Mouse (Mus musculus) lung, postnatal 36 days (tissue): ENCODE measurements around the gene Dhx15.

Experiments
- DNase-seq: peaks from one replicate; pipeline ENCODE4 v3.0.0; 2022; ENCODE audit warnings: mixed read lengths

Dhx15 gene

DNA sequence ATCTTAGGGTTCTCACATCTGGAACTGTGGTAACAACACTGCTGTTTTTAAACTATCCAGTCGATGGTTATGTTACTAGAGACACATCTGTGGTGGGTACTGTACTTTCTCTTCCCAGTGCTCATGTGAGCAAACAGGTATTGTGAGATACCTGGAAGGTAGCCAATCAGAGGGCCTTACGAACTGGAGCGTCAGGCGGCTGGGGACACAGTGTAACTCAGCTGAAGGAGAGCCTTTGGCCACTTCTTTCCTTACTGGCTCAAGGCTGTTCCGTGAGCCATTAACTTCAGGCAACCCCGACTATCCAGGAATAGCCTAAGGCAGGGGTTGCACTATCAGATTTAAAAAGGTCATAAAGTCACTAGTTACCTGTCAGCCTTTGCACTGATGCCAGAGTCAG, 51.5 kb downstream of the Dhx15 start:
- no peak for DNase-seq

DNA sequence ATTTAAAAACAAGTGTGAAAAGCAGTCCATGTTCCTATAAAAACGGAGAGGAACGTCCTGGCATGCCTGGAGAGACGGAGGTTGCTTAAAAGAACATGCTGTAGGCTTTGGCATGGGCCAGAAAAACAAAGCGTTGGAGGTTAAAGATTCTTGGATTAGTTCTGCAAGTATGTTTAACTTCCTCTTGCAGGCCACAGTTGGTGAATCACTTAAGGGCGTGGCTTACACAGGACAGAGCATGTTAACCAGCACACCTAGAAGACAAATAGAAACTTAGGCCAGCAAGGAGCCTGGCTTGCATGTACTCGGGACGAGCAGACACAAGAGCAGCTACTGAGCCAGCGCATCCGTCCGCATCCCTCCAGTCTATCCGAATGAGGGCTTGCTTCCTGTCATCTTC, 52.2 kb downstream of the Dhx15 start:
- DNase-seq: peak; percentile 40

GRCm38 (mm10) chr5:52135460-52136141, 54.7 kb downstream of the Dhx15 start:
- DNase-seq: no peak

GRCm38 (mm10) chr5:52132840-52133239, 57.5 kb downstream of the Dhx15 start:
- DNase-seq: no peak

DNA sequence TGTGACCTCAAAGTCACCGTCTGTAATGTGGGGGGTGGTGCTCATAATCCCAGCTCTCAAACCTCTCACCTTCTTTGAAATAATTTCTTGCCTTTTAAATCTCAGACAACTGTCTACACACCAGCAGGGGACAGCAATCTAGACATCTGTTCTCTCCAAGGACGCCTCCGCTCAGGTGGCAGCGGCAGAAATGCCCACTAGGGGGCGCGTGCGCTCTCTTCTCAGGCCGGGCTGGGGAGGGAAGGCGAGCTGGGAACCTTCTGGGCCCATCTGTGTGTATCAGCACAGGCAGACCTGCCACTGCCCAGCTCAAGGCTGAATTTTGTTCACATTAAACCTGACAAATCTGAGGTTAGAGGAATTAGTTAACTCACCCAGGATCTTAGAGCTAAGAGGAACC, 58.2 kb downstream of the Dhx15 start:
- peak; percentile 57 for DNase-seq

DNA sequence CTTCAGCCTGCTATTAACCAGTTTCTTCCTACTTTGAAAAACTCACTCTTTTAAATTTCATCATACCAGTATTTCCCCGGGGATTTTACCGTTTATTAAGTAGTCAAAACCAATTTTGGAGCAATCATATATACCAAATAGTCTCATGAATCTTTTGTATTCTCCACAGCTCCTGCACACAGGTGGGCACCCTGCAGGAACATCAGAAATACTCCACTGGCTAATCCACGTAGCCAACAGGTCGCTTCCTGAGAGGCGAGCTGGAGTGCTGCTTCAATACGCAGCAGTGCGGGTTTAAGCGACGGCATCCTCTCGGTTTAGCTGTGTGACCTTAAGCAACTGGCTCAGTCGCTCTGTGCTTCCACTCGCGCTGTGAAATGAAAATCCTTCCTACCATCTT, 58.9 kb downstream of the Dhx15 start:
- no peak for DNase-seq

DNA sequence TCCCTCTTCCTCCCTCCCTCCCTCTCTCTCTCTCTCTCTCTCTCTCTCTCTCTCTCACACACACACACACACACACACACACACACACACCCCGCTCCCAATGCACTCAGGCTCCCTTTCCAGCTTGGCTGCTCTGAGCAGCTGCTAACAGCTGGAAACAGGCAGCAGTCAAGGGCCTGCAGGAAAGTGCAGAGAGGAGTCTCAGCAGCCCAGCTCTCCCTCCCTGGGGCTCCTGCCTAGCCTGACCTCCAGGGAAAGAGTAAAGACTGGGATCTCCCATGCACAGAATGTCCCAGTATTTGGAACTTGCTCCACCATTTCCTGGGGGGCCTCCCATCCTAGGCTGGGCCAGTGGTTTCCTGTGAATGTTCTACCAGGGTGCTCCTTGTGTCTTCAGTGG, 59.8 kb downstream of the Dhx15 start:
- no peak for DNase-seq

- no peak for DNase-seq
Measured at GRCm38 (mm10) chr5:52126263-52126662, 64.1 kb downstream of the Dhx15 start.

DNA sequence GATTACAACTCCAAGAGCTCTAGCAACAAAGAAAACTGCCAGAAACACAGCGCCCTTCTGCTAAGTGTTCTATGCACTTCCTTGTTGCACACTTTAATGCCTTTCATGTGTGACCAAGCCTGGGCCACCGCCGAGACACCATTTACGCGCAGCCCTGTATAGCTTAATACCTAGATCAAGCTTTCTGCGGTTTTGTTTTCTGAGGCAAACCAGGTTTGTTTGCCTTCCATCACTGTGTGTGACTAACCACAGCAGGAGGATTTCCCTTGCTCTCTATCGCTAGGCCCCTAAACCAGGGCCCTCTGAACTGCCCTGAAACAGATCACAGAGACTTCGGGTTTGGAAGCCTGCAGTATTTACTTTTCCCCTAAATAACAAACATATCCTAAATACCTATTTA, 64.5 kb downstream of the Dhx15 start:
- DNase-seq: no peak

DNA sequence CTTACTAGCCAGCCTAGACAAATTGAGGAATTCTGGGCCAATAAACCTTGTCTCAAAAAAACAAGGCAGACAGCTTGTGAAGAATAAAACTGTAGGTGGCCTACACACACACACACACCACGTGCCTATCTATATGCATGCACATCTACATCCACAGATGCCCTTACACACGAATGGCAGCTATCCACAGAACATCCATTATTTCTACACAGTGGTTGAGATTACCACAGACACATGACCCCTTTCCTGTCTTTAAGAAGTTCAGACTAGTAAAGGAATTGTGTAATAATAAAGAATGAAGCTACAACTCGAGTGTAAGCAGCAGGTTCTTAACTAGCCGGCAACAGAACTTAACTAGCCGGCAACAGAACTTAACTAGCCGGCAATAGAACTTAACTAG, 68.2 kb downstream of the Dhx15 start:
- DNase-seq: no peak

- no peak for DNase-seq
Measured at GRCm38 (mm10) chr5:52119822-52120221, 70.5 kb downstream of the Dhx15 start.

DNA sequence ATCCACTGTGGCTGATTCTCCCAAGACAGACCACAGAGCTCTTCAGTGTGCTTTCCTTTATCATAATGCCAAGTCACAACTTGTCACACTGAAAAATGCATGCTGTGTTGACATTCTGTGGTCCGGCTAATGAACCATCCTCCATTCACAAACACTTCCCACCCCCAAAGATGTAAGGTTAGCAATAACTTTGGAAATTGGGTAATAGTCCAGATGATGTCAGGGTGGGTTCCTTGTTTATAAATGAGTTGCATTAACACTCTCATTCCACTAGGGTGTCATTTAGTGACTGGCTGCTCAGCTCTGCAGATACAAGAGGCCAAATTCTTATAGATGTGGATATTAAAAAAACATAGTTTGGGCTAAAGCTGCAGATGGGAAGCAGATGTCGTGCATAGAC, 71.1 kb downstream of the Dhx15 start:
- DNase-seq: no peak

- DNase-seq: no peak
Measured at GRCm38 (mm10) chr5:52117829-52118228, 72.5 kb downstream of the Dhx15 start.

DNA sequence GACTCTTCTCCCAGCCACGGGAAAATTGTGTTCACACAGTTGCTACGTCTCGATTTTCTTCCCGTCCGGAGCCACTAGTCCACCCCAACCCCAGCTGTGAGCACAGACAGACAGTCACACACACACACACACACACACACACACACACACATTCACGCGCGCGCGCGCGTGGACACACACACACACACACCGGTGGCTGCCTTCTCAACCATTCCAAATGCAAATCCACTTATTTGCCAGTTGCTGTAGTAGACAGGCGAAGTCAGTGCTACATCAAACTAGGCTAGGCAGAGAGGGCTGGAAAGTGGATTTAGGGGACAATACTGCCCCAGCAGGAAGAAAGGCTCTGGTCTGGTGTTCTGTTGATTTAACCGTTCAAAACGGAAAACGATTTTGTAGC, 73.9 kb downstream of the Dhx15 start:
- no peak for DNase-seq

- DNase-seq: peak; percentile 43
Measured at GRCm38 (mm10) chr5:52115821-52116317, 74.4 kb downstream of the Dhx15 start.

GRCm38 (mm10) chr5:52114751-52115451, 75.4 kb downstream of the Dhx15 start:
- no peak for DNase-seq

DNA sequence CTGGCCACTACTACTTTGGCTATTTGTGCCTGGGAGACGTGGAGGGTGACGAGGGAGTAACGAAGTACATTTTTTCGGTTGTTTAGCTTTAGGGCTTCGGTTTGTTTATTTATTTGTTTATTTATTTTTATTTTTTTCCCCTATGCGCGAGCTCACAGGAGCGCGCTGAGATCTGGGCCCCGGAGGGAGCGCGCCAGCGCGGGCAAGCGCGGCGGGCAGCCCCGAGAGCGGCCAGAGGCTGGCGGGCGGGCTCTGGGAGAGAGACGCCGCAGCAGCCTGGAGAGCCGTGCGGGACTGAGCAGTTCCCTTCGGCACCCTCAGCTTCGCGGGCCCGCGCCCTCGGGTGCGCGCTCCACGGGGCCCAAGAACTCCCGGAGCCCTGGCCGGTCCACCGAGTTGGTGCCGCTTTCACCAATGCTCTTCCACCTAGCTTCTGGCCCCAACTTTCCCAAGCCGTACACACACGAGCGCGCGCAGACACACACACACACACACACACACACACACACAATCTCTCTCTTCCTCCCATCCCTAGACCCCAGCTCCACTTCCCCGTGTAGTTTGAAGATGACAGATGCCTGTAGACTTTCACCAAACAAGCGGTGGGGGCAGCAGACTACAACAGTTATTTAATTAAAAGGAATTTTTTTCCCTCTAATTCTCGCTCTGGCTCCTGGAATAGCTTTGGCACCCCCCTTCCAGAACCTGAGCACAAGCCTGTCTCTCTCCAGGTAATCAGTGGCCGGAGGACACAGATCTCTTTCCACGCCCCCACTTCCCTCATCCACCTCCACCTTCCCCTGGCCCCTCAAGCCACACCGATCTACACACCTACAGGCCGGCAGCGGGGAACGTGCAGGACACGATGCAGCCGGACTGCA, 76.2 kb downstream of the Dhx15 start:
- no peak for DNase-seq

GRCm38 (mm10) chr5:52112953-52113841, 77.1 kb downstream of the Dhx15 start:
- DNase-seq: no peak

- DNase-seq: no peak
Measured at GRCm38 (mm10) chr5:52112191-52112760, 78.0 kb downstream of the Dhx15 start.

- no peak for DNase-seq
Measured at GRCm38 (mm10) chr5:52110808-52111663, 79.3 kb downstream of the Dhx15 start.
